Mouse (Mus musculus): Measurements from ENCODE around the gene Cln3. TPM values are rescaled to one million over a fixed set of nuclear protein-coding genes. Genes with fewer than 3 reads are reported as not detected.

Cln3 gene
- 24.9 and 26.6 TPM in 2 replicates for polyA plus RNA-seq (2014; fragmentation: Nextera tagmentation; extraction: Ambion mirVana)

- 78% methylated on average over 6 of the region's 6 CpGs for WGBS
- H3K4me1 ChIP-seq (ENCODE audit: control insufficient read depth, insufficient read depth, low read length) = peaks cover 3% of the 10 kb centered on the region; the same call in 1 of the 2 replicates
- H3K27me3 ChIP-seq (ENCODE audit: control insufficient read depth, insufficient read depth, low read length) = no peaks in the 10 kb centered on the region
- no peaks in the 10 kb centered on the region for H3K36me3 ChIP-seq (ENCODE audit: control insufficient read depth, insufficient read depth, low read length)
- ATAC-seq (ENCODE audit: low read depth) = no peak
- H3K9me3 ChIP-seq (ENCODE audit: control insufficient read depth, low read length) = no peaks in the 10 kb centered on the region
- no peak within 1 kb of the TSS for H3K9ac ChIP-seq (replicated peaks; ENCODE audit: low read depth, low read length)
- H3K4me2 ChIP-seq (ENCODE audit: low read depth, low read length) = no peak within 1 kb of the TSS
- H3K4me3 ChIP-seq (ENCODE audit: low read depth, low read length) = no peak within 1 kb of the TSS
- H3K27ac ChIP-seq (ENCODE audit: low read depth, low read length) = no peak within 1 kb of the TSS
These were observed at the start of gene Cln3 for GRCm38 (mm10) chr7:126585717-126586116. Cln3 (minus strand) TSS chr7:126585817.

- Histone ChIP-seq H3K9me3 (ENCODE audit: control insufficient read depth, low read length) (no peaks in the 10 kb centered on the region), H3K4me2 (ENCODE audit: low read depth, low read length) (no peak overlapping the region), H3K27me3 (ENCODE audit: control insufficient read depth, insufficient read depth, low read length) (no peaks in the 10 kb centered on the region), H3K4me1 (ENCODE audit: control insufficient read depth, insufficient read depth, low read length) (no peaks in the 10 kb centered on the region), H3K27ac (ENCODE audit: low read depth, low read length) (no peak overlapping the region), H3K4me3 (ENCODE audit: low read depth, low read length) (no peak overlapping the region), H3K36me3 (ENCODE audit: control insufficient read depth, insufficient read depth, low read length) (no peaks in the 10 kb centered on the region), H3K9ac (replicated peaks; ENCODE audit: low read depth, low read length) (no peak overlapping the region)
- no peak for ATAC-seq (ENCODE audit: low read depth)
These were observed 49.8 kb upstream of the Cln3 start for GRCm38 (mm10) chr7:126635375-126635774.

- H3K9ac ChIP-seq (replicated peaks; ENCODE audit: low read depth, low read length) = no peak overlapping the region
- 85% methylated on average over 2 of the region's 2 CpGs for WGBS
These were observed 46.9 kb upstream of the Cln3 start for GRCm38 (mm10) chr7:126632478-126632877.

GRCm38 (mm10) chr7:126630824-126631518 lies 45.4 kb upstream of the Cln3 start, which contains the start of gene Nupr1:
Nupr1 (minus strand) TSS chr7:126630861.
- Histone ChIP-seq H3K36me3 (ENCODE audit: control insufficient read depth, insufficient read depth, low read length) (no peaks in the 10 kb centered on the region), H3K4me1 (ENCODE audit: control insufficient read depth, insufficient read depth, low read length) (no peaks in the 10 kb centered on the region), H3K27me3 (ENCODE audit: control insufficient read depth, insufficient read depth, low read length) (no peaks in the 10 kb centered on the region), H3K27ac (ENCODE audit: low read depth, low read length) (no peak within 1 kb of the TSS), H3K9me3 (ENCODE audit: control insufficient read depth, low read length) (no peaks in the 10 kb centered on the region), H3K4me2 (ENCODE audit: low read depth, low read length) (no peak within 1 kb of the TSS), H3K4me3 (ENCODE audit: low read depth, low read length) (no peak within 1 kb of the TSS), H3K9ac (replicated peaks; ENCODE audit: low read depth, low read length) (no peak within 1 kb of the TSS)
- ATAC-seq (ENCODE audit: low read depth) = no peak
- WGBS = 94% methylated on average over 4 of the region's 4 CpGs

More at GRCm38 (mm10) chr7:126632478-126632877, 46.9 kb upstream of the Cln3 start:
- no peak overlapping the region for H3K4me2 ChIP-seq (ENCODE audit: low read depth, low read length)
- H3K27ac ChIP-seq (ENCODE audit: low read depth, low read length) = no peak overlapping the region
- H3K4me3 ChIP-seq (ENCODE audit: low read depth, low read length) = no peak overlapping the region
- no peak for ATAC-seq (ENCODE audit: low read depth)
- no peaks in the 10 kb centered on the region for H3K36me3 ChIP-seq (ENCODE audit: control insufficient read depth, insufficient read depth, low read length)
- no peaks in the 10 kb centered on the region for H3K9me3 ChIP-seq (ENCODE audit: control insufficient read depth, low read length)
- H3K4me1 ChIP-seq (ENCODE audit: control insufficient read depth, insufficient read depth, low read length) = no peaks in the 10 kb centered on the region
- no peaks in the 10 kb centered on the region for H3K27me3 ChIP-seq (ENCODE audit: control insufficient read depth, insufficient read depth, low read length)

GRCm38 (mm10) chr7:126629915-126630314 lies 44.3 kb upstream of the Cln3 start:
- no peaks in the 10 kb centered on the region for H3K9me3 ChIP-seq (ENCODE audit: control insufficient read depth, low read length)
- no peak for ATAC-seq (ENCODE audit: low read depth)
- no peak overlapping the region for H3K27ac ChIP-seq (ENCODE audit: low read depth, low read length)
- no peak overlapping the region for H3K4me3 ChIP-seq (ENCODE audit: low read depth, low read length)
- H3K4me2 ChIP-seq (ENCODE audit: low read depth, low read length) = no peak overlapping the region
- 13% methylated on average over 3 of the region's 3 CpGs for WGBS
- H3K27me3 ChIP-seq (ENCODE audit: control insufficient read depth, insufficient read depth, low read length) = no peaks in the 10 kb centered on the region
- H3K9ac ChIP-seq (replicated peaks; ENCODE audit: low read depth, low read length) = no peak overlapping the region
- no peaks in the 10 kb centered on the region for H3K4me1 ChIP-seq (ENCODE audit: control insufficient read depth, insufficient read depth, low read length)
- H3K36me3 ChIP-seq (ENCODE audit: control insufficient read depth, insufficient read depth, low read length) = no peaks in the 10 kb centered on the region

GRCm38 (mm10) chr7:126628111-126628510 lies 42.5 kb upstream of the Cln3 start:
- no peak for ATAC-seq (ENCODE audit: low read depth)
- Histone ChIP-seq H3K27me3 (ENCODE audit: control insufficient read depth, insufficient read depth, low read length) (no peaks in the 10 kb centered on the region), H3K4me2 (ENCODE audit: low read depth, low read length) (no peak overlapping the region), H3K36me3 (ENCODE audit: control insufficient read depth, insufficient read depth, low read length) (no peaks in the 10 kb centered on the region), H3K9ac (replicated peaks; ENCODE audit: low read depth, low read length) (no peak overlapping the region), H3K27ac (ENCODE audit: low read depth, low read length) (no peak overlapping the region), H3K4me3 (ENCODE audit: low read depth, low read length) (no peak overlapping the region), H3K9me3 (ENCODE audit: control insufficient read depth, low read length) (no peaks in the 10 kb centered on the region), H3K4me1 (ENCODE audit: control insufficient read depth, insufficient read depth, low read length) (no peaks in the 10 kb centered on the region)
- 81% methylated on average over 6 of the region's 6 CpGs for WGBS

GRCm38 (mm10) chr7:126625807-126626600 lies 40.4 kb upstream of the Cln3 start:
- Histone ChIP-seq H3K27me3 (ENCODE audit: control insufficient read depth, insufficient read depth, low read length) (no peaks in the 10 kb centered on the region), H3K9ac (replicated peaks; ENCODE audit: low read depth, low read length) (no peak overlapping the region), H3K4me3 (ENCODE audit: low read depth, low read length) (no peak overlapping the region), H3K9me3 (ENCODE audit: control insufficient read depth, low read length) (no peaks in the 10 kb centered on the region), H3K4me2 (ENCODE audit: low read depth, low read length) (no peak overlapping the region), H3K27ac (ENCODE audit: low read depth, low read length) (no peak overlapping the region), H3K4me1 (ENCODE audit: control insufficient read depth, insufficient read depth, low read length) (no peaks in the 10 kb centered on the region), H3K36me3 (ENCODE audit: control insufficient read depth, insufficient read depth, low read length) (no peaks in the 10 kb centered on the region)
- 81% methylated on average over 3 of the region's 3 CpGs for WGBS
- no peak for ATAC-seq (ENCODE audit: low read depth)

GRCm38 (mm10) chr7:126625369-126625768 lies 39.8 kb upstream of the Cln3 start:
- ATAC-seq (ENCODE audit: low read depth) = no peak
- Histone ChIP-seq H3K36me3 (ENCODE audit: control insufficient read depth, insufficient read depth, low read length) (no peaks in the 10 kb centered on the region), H3K27ac (ENCODE audit: low read depth, low read length) (no peak overlapping the region), H3K9me3 (ENCODE audit: control insufficient read depth, low read length) (no peaks in the 10 kb centered on the region), H3K27me3 (ENCODE audit: control insufficient read depth, insufficient read depth, low read length) (no peaks in the 10 kb centered on the region), H3K4me3 (ENCODE audit: low read depth, low read length) (no peak overlapping the region), H3K9ac (replicated peaks; ENCODE audit: low read depth, low read length) (no peak overlapping the region), H3K4me2 (ENCODE audit: low read depth, low read length) (no peak overlapping the region), H3K4me1 (ENCODE audit: control insufficient read depth, insufficient read depth, low read length) (no peaks in the 10 kb centered on the region)
- 42% methylated on average over 6 of the region's 6 CpGs for WGBS

GRCm38 (mm10) chr7:126624774-126625173 lies 39.2 kb upstream of the Cln3 start:
- WGBS = 77% methylated on average over 16 of the region's 16 CpGs
- Histone ChIP-seq H3K4me2 (ENCODE audit: low read depth, low read length) (no peak overlapping the region), H3K27ac (ENCODE audit: low read depth, low read length) (no peak overlapping the region), H3K4me1 (ENCODE audit: control insufficient read depth, insufficient read depth, low read length) (no peaks in the 10 kb centered on the region), H3K27me3 (ENCODE audit: control insufficient read depth, insufficient read depth, low read length) (no peaks in the 10 kb centered on the region), H3K4me3 (ENCODE audit: low read depth, low read length) (no peak overlapping the region), H3K9ac (replicated peaks; ENCODE audit: low read depth, low read length) (no peak overlapping the region), H3K9me3 (ENCODE audit: control insufficient read depth, low read length) (no peaks in the 10 kb centered on the region), H3K36me3 (ENCODE audit: control insufficient read depth, insufficient read depth, low read length) (no peaks in the 10 kb centered on the region)
- no peak for ATAC-seq (ENCODE audit: low read depth)
